Mouse (Mus musculus): Measurements from ENCODE around the gene Adcy7.

GRCm38 (mm10) chr8:88266801-88267403, 5.3 kb upstream of the Adcy7 start:
- TF ChIP-seq CTCF (IDR thresholded peaks at IDR 0.05; ENCODE audit: low read depth, low read length) (no peak), POLR2A (IDR thresholded peaks at IDR 0.05; ENCODE audit: extremely low read depth, insufficient read depth, low read length) (no peak)
